Mouse (Mus musculus) kidney, adult 18-20 months (tissue): Measurements from ENCODE around the gene Slc6a1.

Experiments
- DNase-seq: peaks from one replicate; pipeline ENCODE4 v3.0.0; 2021

Gene Slc6a1

GRCm38 (mm10) chr6:114362355-114362754 is 79.9 kb downstream of the Slc6a1 start:
- no peak for DNase-seq

GRCm38 (mm10) chr6:114363740-114364139 is 81.3 kb downstream of the Slc6a1 start:
- DNase-seq: no peak

GRCm38 (mm10) chr6:114364734-114365133 is 82.3 kb downstream of the Slc6a1 start:
- DNase-seq: no peak

- no peak for DNase-seq
These were observed 83.8 kb downstream of the Slc6a1 start for GRCm38 (mm10) chr6:114366191-114366590.
